Mouse (Mus musculus): ENCODE measurements around the gene E2f2. TPM values are rescaled to one million over a fixed set of nuclear protein-coding genes. Genes with fewer than 3 reads are reported as not detected.

E2f2 gene
- total and polyA plus RNA-seq, 2 experiments, result 0.46 to 0.76 TPM

DNA sequence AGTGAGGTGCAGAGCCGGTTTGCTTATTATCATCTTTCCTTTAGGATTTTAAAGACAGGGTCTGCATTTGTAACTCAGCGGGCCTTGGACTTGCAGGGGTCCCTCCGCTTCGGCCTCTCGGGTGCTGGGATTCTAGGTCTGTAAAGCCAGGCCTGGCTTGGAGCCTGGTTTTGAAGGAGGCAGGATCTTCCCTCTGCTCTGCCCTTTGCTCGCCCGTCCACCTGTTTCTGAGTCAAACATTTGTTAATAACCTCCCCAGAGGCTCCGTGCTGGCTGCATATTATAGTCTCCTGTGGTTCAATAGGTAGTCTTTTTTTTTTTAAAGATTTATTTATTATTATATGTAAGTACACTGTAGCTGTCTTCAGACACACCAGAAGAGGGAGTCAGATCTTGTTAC lies 43.4 kb downstream of the E2f2 start:
- peak overlapping the region; percentile 9 for H3K9ac ChIP-seq (ENCODE audit: low read depth, low read length)
- TF ChIP-seq CTCF (IDR thresholded peaks at IDR 0.05; ENCODE audit: low read depth, low read length) (no peak), POLR2A (IDR thresholded peaks at IDR 0.05; ENCODE audit: extremely low read depth, insufficient read depth, low read length) (no peak)
- peak overlapping the region; percentile 67 for H3K27ac ChIP-seq (replicated peaks; ENCODE audit: insufficient read depth, low read depth, low read length)
- peak; percentile 85 for DNase-seq (ENCODE audit: extremely low read depth, low read depth, low spot score)
- no peaks in the 10 kb centered on the region for H3K27me3 ChIP-seq (ENCODE audit: control insufficient read depth, insufficient read depth, low read length)
- H3K4me3 ChIP-seq (ENCODE audit: insufficient read depth, low read depth, low read length), result peak overlapping the region; percentile 17; the same call in 1 of the 2 replicates
- no peaks in the 10 kb centered on the region for H3K36me3 ChIP-seq (ENCODE audit: control insufficient read depth, insufficient read depth, low read length)
- H3K4me1 ChIP-seq (ENCODE audit: control insufficient read depth, insufficient read depth, low read length), result peaks cover 33% of the 10 kb centered on the region
- H3K79me2 ChIP-seq (ENCODE audit: control insufficient read depth, insufficient read depth, low read length), result peaks cover 16% of the 10 kb centered on the region; the same call in 1 of the 2 replicates
- WGBS, result 15% methylated on average over 8 of the region's 8 CpGs

DNA sequence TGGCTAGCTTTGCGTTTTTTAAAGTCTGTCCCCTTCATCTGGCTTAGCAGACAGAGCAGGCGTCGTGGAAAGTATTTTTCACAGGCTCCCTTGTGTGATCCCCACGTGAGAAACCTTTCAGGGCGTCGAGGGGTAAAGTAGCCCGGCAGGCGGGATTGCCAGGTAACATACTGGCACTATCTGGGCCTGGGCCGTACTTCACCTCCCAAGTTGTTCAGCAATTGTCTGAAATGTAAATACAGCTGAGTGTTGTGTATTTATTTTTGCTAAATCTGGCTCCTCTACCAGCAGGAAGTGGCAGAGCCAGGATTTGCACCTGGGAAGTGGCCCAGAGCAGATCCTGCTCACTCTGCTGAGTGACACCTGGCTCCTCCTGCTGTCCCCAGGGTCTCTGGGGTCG lies 44.9 kb downstream of the E2f2 start:
- no peaks in the 10 kb centered on the region for H3K36me3 ChIP-seq (ENCODE audit: control insufficient read depth, insufficient read depth, low read length)
- H3K9ac ChIP-seq (ENCODE audit: low read depth, low read length), result peak overlapping the region; percentile 14; the same call in 1 of the 2 replicates
- H3K79me2 ChIP-seq (ENCODE audit: control insufficient read depth, insufficient read depth, low read length), result peaks cover 16% of the 10 kb centered on the region; the same call in 1 of the 2 replicates
- peak; percentile 94 for DNase-seq (ENCODE audit: extremely low read depth, low read depth, low spot score)
- no peak overlapping the region for H3K4me3 ChIP-seq (ENCODE audit: insufficient read depth, low read depth, low read length)
- TF ChIP-seq CTCF (IDR thresholded peaks at IDR 0.05; ENCODE audit: low read depth, low read length) (no peak), POLR2A (IDR thresholded peaks at IDR 0.05; ENCODE audit: extremely low read depth, insufficient read depth, low read length) (no peak)
- H3K4me1 ChIP-seq (ENCODE audit: control insufficient read depth, insufficient read depth, low read length), result peaks cover 31% of the 10 kb centered on the region
- H3K27me3 ChIP-seq (ENCODE audit: control insufficient read depth, insufficient read depth, low read length), result no peaks in the 10 kb centered on the region
- WGBS, result 24% methylated on average over 10 of the region's 10 CpGs
- H3K27ac ChIP-seq (replicated peaks; ENCODE audit: insufficient read depth, low read depth, low read length), result peak overlapping the region; percentile 62; the same call in 1 of the 2 replicates

DNA sequence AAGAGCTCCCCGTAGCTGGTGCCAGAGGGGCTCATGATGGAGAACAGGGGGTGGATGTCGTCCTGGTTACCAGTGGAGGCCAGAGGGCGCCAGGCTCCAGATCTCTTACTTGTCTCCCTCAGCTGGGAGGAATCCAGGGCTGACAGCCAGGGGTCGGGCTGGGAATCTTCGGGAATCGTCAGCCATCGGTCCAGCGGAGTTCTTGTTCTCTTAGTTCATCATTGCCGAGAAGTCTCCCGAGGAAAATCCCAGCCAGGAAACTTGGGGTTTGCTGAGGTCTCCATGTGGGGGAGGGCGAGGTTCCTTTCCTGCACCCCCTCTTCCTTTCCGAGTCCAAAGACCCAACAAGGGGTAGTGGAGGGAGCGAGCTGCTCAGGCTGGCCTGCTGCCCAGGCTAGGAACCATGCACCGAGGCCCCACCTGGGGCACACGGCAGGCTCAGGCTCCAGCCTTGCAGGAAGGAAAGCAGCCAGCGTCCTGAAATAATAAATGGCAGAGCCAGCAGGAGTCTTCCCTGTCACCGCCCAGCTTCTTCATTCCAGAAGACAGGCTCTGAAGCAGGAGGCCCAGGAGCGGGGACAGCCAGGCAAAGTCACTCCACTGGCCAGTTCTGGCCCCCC lies 46.5 kb downstream of the E2f2 start:
- no peaks in the 10 kb centered on the region for H3K27me3 ChIP-seq (ENCODE audit: control insufficient read depth, insufficient read depth, low read length)
- peaks cover 26% of the 10 kb centered on the region for H3K4me1 ChIP-seq (ENCODE audit: control insufficient read depth, insufficient read depth, low read length)
- H3K9ac ChIP-seq (ENCODE audit: low read depth, low read length), result no peak overlapping the region
- 56% methylated on average over 18 of the region's 18 CpGs for WGBS
- no peak for DNase-seq (ENCODE audit: extremely low read depth, low read depth, low spot score)
- H3K79me2 ChIP-seq (ENCODE audit: control insufficient read depth, insufficient read depth, low read length), result peaks cover 16% of the 10 kb centered on the region; the same call in 1 of the 2 replicates
- no peak for TF ChIP-seq CTCF (IDR thresholded peaks at IDR 0.05; ENCODE audit: low read depth, low read length)
- TF ChIP-seq POLR2A (IDR thresholded peaks at IDR 0.05; ENCODE audit: extremely low read depth, insufficient read depth, low read length), result no peak
- no peak overlapping the region for H3K4me3 ChIP-seq (ENCODE audit: insufficient read depth, low read depth, low read length)
- H3K36me3 ChIP-seq (ENCODE audit: control insufficient read depth, insufficient read depth, low read length), result no peaks in the 10 kb centered on the region
- H3K27ac ChIP-seq (replicated peaks; ENCODE audit: insufficient read depth, low read depth, low read length), result no peak overlapping the region

DNA sequence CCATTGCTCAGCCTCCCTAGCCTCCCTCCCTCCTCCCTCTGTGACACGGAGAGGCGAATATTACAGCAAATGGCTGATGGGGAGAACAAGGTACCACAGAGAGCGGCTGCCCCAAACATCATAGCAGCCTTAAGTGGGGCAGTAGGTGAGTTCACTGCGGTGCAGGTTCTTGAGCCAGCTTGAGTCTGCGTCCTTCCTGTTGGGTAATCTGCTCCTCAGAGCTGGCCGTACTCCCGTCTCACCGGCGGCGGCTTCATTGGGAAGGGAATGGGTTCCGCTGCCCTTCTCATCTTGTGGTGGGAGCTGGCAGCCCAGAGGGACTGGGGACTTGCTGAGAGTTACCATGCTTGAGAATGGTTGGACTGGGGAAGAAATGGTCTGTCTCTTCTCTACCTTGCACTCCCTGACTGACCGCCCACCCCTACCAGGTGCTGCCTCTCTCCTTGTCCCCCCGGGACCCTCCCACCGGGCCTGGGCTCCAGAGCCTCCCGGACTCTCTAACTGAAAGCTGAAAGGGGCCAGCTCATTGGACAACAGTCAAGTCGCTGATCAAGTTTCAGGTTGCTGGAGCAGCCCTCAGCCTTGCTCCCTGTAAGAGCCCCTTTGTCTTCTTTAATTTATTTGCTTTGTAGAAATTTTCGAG lies 48.1 kb downstream of the E2f2 start:
- no peak overlapping the region for H3K4me3 ChIP-seq (ENCODE audit: insufficient read depth, low read depth, low read length)
- H3K4me1 ChIP-seq (ENCODE audit: control insufficient read depth, insufficient read depth, low read length), result peaks cover 18% of the 10 kb centered on the region
- H3K27me3 ChIP-seq (ENCODE audit: control insufficient read depth, insufficient read depth, low read length), result no peaks in the 10 kb centered on the region
- H3K9ac ChIP-seq (ENCODE audit: low read depth, low read length), result no peak overlapping the region
- H3K36me3 ChIP-seq (ENCODE audit: control insufficient read depth, insufficient read depth, low read length), result no peaks in the 10 kb centered on the region
- H3K27ac ChIP-seq (replicated peaks; ENCODE audit: insufficient read depth, low read depth, low read length), result no peak overlapping the region
- H3K79me2 ChIP-seq (ENCODE audit: control insufficient read depth, insufficient read depth, low read length), result peaks cover 16% of the 10 kb centered on the region; the same call in 1 of the 2 replicates
- 52% methylated on average over 17 of the region's 17 CpGs for WGBS
- peak; percentile 57 for DNase-seq (ENCODE audit: extremely low read depth, low read depth, low spot score)
- TF ChIP-seq CTCF (IDR thresholded peaks at IDR 0.05; ENCODE audit: low read depth, low read length) (no peak), POLR2A (IDR thresholded peaks at IDR 0.05; ENCODE audit: extremely low read depth, insufficient read depth, low read length) (no peak)

DNA sequence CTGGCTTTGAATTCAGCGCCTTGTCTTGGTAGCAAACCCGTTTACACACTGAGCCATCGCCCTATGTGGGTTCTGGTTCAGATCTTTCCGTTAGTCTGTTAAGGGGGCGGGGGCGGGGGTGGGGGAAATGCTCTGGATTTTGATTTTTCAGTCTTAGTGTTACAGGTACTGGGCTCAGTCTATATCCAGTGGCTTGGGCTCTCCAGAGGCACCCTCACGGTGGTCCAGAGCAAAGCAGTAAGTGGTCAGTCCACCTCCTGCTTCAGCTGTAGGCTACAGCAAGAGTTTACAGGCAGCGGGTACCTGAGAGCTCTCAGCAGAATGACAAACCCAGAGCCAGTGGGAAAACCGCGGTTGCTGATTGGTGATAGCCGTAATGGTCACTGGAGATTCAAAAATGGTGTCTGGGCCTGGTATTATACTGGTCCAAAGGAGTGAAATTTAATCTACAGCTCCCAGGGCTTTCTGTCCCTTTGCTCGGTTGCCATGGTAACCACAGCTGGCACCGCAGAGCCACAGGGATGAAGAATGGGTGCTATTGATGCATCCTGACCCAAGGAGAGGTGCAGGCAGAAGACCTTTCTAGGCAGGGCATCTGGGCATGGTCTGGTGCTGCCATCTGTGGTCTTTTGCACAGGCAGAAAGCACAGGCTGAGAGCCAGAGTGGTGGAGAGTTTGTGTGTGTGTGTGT lies 51.5 kb downstream of the E2f2 start:
- 82% methylated on average over 13 of the region's 13 CpGs for whole genome bisulfite sequencing
- H3K27me3 ChIP-seq (ENCODE audit: control insufficient read depth, insufficient read depth, low read length), result no peaks in the 10 kb centered on the region

More for the DNA sequence above, 51.5 kb downstream of the E2f2 start:
- Histone ChIP-seq H3K9ac (ENCODE audit: low read depth, low read length) (no peak overlapping the region), H3K36me3 (ENCODE audit: control insufficient read depth, insufficient read depth, low read length) (no peaks in the 10 kb centered on the region), H3K4me1 (ENCODE audit: control insufficient read depth, insufficient read depth, low read length) (peaks cover 9% of the 10 kb centered on the region), H3K79me2 (ENCODE audit: control insufficient read depth, insufficient read depth, low read length) (peaks cover 13% of the 10 kb centered on the region; the same call in 1 of the 2 replicates), H3K27ac (replicated peaks; ENCODE audit: insufficient read depth, low read depth, low read length) (no peak overlapping the region), H3K4me3 (ENCODE audit: insufficient read depth, low read depth, low read length) (no peak overlapping the region)
- no peak for DNase-seq (ENCODE audit: extremely low read depth, low read depth, low spot score)
- peak; percentile 44 for TF ChIP-seq CTCF (IDR thresholded peaks at IDR 0.05; ENCODE audit: low read depth, low read length)
- no peak for TF ChIP-seq POLR2A (IDR thresholded peaks at IDR 0.05; ENCODE audit: extremely low read depth, insufficient read depth, low read length)
